Mouse (Mus musculus) retina, postnatal 1 day (tissue): Measurements from ENCODE around the gene Kmt5a.

Source experiments
- DNase-seq: peaks from one replicate; pipeline ENCODE4 v3.0.0-alpha.2; 2012

Gene Kmt5a

DNA sequence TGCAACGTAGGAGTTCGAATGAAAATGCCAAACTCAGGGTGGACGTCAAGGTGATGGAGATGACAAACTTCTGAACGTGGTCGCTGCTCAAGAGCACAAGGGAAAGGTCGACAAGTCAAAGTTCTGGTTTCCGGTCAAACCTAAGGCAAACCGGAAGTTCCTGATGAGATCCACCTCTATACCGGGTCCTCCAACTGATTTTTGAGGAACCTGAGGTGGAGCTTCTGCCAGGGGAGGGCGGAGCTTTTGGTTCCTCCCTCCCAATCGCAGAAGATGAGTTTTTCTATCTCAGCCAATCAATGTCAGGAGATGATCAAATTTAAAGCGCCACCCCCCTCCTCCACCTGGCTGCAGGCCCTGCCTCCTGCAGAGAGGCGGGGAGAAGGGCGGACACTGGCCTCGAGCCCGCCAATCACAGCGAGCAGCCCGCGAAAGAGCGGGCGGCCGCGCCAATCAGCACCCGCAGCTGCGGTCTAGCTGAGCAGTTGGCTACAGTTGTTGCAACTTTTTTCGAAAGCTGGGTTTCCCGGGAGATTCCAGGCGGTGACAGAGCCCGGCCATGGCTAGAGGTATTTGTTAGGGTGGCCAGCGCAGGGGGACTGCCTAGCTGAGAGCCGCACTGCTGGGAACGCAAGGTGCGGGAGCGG lies at the start of gene Kmt5a:
Gene Kmt5a, plus strand, starts transcription at position 484 of the 647 bp plus-strand sequence.
- peak; percentile 97 for DNase-seq

DNA sequence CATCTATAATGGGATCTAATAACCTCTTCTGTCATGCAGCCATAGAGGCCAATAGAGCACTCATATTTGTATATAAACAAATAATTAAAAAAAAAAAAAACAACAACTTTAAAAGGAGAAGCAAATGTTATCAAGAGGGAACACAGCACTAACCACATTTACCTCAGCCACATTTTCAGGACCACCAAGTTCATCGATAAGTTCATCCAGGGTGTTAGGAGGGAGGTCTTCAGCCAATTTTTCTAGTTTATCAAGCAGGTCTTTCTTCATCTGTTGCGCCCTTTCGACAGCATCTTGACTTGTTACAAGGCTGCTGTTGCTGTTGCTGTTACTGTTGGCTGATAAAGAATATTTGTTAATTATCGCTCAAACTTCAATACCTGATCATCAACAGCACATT lies 47.3 kb upstream of the Kmt5a start:
- no peak for DNase-seq

DNA sequence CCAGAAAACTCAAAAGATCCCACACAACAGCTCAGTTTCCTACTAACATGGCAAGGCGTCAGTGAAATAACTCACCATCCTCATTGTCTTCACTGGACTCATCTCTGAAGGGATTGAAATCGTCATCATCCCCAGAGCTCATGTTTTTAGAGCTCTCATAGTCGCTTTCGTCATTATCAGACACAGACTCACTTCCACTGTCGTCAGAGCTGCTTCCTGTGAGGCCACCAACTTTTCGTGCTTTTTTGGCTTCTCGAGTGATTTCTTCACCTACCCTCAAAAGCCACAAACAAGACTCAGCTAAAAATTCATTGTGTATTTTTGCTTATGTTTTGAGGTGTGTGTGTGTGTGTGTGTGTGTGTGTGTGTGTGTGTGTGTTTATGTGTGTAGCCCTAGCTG lies 46.0 kb upstream of the Kmt5a start:
- DNase-seq: no peak

DNA sequence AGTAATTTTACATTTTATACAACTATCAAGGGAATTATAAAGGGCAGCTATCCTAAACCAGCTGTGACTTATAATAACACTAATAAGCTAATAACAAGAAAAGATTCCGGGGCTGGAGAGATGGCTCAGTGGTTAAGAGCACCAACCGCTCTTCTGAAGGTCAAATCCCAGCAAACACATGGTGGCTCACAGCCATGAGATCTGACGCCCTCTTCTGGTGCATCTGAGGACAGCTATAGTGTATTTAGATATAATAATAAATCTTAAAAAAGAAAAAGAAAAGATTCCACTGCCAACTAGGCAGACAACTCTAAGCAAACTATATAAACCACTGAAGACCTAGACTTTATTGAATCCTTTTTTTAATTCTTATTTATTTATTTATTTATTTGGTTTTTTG lies 28.9 kb upstream of the Kmt5a start:
- DNase-seq: peak; percentile 8

DNA sequence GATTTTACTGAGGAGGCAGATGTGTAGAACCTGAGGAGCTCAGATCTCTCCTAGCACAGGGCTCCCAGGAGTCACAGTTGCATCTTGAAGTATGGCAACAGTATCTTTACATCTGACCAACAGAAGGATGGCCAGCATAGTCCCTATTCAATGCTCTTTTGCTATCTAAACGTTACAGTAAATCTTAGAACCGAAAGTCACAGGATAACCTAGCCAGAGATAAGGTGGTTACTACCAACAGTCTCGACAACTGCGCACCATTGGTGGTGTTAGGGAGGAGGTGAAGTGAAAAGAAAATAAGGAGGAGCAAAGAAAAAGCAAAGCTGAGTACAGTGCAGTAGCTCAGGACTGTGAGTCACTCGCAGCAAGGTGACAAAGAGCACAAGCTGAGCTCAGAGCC lies 27.6 kb upstream of the Kmt5a start:
- no peak for DNase-seq

DNA sequence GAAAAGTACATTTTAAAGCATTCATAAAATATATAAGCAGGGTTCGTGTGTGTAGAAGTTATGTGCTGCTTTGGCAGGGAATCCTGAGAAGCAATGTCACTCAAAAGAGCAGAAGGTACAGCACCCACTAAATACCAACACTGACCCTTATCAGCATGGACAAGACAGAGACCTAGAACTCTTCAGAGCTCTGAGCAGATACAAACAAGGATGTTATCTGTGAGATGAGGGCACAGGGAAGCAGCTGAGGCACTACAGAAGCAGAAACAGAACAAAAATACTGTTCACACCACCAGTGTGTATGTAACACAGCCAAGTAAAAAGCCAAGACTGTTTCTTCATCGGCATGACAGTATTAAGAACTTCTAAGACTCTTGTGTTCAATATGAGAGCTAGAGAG lies 20.8 kb upstream of the Kmt5a start:
- no peak for DNase-seq

DNA sequence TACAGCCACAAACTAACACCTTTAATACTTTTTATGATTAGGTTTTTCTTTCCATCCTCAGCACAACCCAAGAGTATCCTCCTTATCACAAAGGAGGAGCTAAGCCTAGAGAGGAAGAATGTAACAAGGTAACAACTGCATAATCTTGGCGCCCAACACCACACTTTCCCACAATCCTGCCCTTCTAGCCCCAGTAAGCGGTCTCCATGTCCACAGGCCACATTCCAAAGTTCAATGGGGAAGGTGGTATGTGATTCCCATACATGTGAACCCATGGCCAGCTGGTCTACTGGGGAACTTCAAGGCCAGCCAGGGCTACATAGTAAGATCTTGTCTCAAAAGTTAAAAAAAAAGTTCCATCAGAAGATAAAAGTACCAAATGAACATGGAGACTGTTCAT lies 17.9 kb upstream of the Kmt5a start:
- DNase-seq: no peak

DNA sequence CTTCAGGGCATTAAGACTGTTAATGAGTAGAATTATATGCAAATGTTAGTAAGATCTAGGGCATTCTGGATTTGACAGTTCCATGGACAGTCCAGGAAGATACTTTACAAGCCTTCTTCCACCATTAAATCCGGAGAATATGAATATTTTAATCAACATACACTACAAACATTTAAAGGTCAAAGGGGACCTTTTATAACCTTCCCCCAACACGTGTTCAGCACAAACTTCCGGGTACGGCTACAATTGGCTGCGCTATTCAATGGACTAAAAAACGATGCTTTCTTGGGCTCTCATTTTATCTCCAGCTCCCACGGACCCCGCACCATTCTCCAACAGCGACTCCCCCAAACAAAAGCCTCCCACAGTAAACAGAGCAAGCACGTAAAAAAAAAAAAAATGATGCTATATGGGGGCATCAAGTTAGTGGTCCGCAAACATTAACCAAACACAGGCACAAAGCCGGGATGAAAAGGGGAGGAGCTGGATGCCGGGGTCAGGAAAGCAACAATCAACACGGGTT lies 15.5 kb upstream of the Kmt5a start:
- DNase-seq: peak; percentile 22

DNA sequence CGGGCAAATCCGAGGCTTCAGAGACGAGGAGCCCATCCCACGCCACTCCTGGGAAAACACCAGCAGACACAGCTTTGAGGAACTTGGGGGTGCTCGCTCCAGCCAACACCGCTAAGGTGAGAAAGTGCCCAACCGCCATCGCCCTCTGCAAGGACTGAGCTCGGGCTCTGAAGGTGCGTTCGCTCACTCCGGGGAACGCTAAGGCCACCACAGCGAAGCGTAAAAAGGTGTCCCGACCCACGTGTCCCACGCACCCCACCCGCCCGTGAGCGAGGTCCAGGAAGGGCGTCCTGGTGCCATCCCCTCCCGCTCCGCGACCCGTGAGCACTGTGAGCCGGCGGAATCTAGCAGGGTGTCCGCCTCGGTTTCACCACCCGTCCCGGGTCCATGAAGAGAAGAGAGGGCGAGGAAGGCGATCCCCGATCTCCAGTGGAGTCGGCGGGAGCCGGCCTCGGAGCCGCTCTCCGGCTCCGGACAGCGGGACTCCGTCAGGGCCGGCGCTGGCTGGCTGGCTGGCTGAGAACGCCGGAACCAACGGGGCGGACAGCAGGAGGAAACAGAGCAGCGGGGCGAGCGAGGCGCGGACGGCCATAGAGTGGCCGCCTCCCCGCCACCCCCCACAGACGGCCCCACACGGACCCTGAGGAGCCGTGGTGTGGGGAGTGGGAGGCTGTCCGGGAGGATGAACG lies 14.9 kb upstream of the Kmt5a start:
- DNase-seq: no peak

DNA sequence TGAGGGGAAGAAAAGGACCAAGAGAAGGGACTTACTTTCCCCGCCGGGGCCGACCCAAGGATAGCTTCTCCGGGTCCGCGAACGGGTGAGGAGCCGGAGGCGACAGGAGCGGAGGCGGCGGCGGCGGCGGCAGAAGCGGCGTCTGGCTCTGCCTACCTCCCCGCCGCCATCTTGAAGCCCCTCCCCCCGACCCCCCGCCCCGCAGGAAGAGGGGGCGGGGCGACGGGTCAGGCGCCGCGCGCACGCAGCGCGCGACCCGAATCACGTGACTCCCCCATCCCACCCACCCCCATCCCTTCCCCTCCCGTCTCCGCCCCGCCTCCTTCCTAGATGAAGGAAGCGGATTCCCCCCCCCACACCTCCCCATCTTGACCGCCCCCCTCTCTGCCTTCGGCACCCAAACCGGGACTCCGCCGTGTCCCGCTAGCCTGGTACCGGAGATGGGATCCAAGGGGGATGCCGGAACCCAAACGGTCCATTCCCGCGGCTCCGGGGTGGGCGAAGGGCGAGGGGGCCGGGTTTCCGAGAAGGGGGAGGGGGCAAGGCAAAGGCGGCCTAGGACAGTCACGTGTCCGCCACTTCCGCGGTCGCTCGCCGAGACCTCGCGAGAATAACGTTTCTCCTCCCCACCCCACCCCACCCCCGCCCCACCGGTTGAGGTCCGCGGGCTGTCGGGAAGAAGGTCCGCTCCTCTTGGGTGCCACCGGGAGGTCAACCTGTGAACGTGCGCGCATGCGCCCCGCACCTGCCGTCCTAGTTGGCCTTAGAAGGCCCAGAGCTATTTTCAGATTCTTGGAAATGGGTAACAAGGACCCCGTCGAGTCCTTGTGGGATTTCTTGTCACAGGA lies 14.1 kb upstream of the Kmt5a start, which contains the start of gene Sbno1:
Gene Sbno1, minus strand, starts transcription at position 590 of the 848 bp plus-strand sequence.
- peak; percentile 99 for DNase-seq

DNA sequence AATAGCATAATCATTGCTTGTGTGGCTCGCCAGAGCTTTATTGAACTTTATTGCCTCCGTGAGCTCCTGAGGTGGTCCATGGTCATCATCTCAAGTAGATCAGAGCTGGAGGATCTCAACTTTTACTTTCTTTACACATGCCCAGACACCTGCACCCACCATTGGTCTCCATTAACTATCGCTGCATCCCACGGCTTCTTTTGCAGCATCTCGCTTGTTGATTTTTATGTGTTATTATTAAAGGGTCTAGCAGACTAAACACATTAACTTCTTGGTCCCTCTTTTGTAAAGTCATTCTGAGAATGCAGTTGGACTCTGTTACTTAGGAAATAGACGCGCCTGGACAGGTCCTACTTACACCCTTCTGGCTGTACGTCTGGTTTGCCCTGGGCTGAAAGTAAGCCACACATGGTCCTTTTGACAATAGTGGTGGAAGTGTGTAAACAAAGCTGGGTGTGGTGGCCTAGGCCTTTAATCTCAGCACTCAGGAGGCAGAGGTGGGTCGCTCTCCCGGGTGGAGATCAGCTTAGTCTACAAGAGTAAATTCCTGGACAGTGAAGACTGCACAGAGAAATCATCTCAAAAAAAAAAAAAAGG lies 13.2 kb upstream of the Kmt5a start:
- DNase-seq: no peak

DNA sequence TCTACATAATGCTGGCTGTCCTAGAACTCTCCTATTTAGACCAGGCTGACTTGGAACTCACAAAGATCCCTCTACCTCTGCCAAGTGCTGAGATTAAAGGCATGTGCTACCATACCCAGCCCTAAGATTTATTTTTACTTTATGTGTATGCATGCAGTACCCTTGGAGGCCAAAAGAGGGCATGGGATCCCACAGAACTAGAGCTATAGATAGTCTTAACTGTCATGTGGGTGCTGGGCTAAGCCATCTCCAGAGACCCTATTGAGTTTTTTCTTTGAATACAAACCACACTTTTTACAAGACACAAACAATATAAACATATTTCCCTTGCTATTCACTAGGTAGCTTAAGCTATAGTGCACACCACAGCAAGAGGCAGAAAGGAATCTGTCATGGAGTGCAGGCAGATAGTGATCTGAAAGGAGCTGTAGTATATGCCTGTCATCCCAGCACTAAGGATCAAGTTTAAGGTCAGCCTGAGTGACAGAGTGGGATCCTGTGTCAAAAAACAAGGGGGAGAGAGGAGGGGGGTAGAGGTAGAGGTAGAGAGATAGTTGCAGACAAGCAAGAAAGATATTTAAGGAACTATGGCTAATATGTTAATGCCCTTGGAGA lies 7.2 kb upstream of the Kmt5a start:
- DNase-seq: peak; percentile 78

DNA sequence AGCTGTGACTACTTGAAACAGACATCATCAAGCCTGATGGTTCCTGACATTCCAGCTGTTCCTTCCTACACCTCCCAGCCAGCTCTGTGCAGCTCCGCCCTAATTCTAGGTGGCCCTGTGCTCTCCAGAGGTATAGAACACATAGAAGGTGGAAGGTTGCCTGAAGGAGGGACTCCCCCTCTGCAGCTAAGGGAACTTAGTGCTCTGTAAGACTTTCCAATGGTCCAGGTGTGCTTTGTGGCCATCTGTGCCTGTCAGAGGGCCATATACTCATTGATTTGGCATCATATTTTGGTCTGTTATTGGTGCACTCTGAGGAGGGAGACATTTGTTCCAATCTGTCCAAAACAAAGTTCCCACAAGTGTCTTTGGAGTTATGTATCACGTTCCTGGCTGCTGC lies 6.7 kb upstream of the Kmt5a start:
- DNase-seq: no peak

DNA sequence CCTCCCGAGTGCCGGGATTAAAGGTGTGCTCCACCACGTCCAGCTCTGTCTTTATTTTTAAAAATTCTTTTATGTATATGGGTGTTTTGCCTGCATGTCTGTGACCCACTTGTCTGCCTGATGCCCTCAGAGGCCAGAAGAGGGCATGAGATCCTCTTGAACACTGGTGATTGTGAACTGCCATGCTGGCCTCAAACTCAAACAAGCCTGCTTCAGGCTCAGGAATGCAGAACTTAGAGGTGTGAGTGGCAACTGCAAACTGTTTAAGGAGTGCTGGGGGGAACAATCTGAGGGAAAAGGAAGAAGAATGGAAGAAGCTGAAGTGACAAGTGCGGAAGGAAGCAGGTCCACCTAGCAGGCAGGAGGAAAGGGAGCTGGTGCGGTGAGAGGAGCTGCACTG lies 1.5 kb upstream of the Kmt5a start:
- DNase-seq: peak; percentile 22

DNA sequence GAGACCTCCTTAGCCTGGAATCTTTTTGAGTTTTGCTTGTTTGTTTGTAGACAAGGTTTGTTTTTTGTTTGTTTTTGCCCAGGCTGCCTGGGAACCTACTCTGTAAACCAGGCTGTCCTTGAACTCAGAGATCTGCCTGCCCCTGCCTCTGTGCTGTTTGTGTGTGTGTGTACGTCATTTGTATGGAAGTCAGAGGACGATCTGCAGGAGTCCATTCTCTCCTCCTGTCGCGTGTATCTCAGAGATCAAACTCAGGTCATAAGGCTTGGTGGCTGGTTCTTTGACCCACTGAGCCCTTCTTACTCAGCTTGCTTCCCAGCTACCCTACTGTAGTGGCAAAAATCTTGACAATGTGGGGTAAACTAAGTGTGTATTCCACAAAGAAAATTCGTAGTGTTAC lies 984 bp upstream of the Kmt5a start:
- no peak for DNase-seq

DNA sequence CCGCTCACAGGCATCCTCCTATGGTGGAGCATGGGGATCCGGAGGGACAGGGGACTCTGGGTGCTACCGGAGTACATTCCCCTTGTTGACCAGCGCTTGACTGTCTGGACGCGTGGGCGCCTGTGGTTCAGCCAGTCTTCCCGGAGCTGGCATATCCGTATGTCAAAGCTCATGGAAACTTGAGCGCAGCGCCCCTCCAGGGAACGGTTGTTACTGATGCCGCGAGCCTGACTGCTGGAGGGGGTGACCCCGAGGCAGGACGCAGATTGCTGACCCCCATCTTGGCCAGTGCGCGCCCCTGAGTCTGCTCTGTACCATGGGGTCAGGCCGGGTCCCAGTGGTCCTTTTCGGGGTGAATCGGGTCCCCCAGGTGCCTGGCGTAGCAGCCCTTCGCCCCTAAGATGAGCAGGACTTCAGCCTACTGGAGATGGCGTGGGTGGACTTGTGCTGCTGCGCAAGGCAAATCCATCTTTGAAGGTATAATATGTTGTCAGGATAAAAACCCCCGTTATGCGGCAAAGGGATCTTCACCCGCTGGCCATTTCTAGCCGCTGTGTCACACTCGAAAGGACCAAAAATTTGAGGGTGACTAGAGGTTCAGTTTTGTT lies 468 bp downstream of the Kmt5a start:
- peak; percentile 80 for DNase-seq

DNA sequence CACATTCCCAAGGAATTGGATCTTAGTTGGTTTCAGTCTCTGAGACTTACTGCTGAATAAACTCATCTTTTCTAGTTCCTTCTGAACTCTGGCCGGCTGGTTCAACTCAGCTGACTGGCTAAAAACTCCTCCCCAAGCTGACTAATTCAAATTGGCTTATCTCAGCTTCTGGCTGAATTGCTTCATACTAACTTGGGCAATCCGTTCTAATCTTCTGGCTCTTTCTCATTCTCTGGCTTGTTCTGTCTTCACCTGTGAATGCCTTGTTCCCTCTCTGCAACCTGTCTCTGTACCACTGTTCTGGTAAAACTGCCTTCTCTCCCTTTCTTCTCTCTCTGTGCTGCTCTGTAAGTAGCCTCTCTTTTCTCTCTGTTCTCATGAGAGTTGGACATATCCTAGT lies 2.9 kb downstream of the Kmt5a start:
- no peak for DNase-seq

DNA sequence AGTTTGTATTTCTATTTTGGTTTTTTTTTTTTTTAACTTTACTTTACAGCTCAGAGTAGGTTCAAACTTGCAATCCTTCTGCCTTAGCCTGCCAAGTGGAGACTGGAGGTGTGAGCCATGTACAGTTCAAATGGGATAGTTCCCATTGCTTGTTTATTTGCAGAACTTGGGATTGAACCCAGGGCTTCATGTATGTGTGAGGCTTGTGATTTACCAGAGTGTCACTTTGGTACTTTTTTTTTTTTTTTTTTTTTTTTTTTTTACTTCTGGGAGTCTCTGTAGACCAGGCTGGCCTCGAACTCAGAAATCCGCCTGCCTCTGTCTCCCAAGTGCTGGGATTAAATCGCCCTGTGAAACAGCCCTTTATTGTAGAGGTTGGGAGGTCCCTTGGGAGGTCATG lies 4.5 kb downstream of the Kmt5a start:
- no peak for DNase-seq

DNA sequence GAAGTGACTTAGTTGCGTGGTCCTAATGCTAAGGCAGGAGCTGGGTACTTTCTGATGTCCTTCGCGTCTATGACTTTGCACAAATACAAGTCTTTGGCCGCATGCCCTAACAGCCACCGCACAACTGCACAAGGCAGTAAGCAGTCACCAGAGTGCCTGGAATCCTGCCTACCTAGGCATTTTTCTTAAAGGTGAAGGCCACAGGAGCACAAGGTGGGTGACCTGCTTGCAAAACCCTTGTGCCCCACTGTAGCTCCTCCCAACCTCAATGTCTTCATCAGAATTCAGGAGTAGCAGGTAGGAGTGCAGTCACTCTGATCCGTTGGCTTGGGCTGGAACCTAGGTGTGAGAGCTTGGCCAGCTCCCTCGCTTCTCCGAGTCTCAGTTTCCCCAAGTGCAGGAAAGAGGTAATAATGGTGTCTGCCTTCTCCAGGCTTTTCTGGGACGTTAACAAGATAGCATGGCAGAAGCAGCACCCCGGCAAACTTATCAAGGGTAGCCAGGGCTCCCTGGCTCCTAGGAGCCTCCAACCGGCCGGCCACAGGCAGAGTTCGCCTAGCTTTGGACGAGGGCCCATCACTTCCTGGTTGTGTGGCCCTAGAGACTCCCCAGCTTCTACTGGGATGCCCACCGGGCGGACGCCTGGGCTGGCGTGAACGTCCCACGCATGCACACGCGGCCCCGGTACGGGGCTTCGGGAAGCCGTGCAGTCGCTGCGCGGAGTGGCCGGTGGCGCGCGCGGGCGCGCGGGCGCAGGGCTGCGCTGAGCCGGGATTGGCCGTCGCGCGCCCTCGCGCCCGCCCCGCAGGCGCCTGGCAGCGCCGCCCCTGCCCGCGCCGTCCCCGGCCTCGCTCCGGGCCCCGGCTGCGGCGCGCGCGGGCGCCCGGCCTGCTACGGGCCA lies 5.2 kb downstream of the Kmt5a start:
- peak; percentile 86 for DNase-seq

DNA sequence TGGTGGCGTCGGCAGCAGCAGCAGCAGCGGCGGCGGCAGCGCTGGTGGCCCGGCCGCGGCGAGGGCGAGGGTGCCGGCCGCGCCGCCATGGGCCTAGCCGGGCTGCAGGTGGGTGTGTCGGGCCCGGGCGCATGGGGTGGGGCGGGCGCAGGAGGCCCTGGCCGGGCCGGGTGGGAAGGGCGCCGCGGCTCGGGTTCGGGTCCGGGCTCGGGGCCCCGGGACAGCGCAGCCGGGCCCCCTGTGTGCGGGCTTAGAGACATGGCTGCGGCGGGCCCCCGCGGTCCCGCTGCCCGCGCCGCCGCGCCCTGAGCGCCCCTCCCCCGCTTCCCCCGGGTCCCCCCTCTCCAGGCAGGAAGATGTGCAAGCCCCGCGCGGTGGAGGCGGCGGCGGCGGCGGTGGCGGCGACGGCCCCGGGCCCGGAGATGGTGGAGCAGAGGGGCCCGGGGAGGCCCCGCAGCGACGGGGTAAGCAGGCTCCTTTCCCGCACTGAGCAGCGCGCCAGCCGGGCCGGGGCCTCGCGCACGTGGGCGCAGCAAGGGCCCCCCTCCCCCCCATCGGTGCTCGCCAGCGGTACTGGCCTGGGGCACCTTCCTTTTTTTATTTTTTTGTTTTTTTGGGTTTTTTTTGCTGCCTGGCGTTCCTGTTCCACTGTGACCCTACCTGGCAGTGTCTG lies 6.0 kb downstream of the Kmt5a start:
- peak; percentile 45 for DNase-seq
